In genomic region chr2:149768027-149768426, GRCm38 (mm10) we compare ENCODE assay signal across 28 mouse cellular contexts.
A peak's percentile ranks its signal among the peaks of the same experiment; 100 is the strongest.
DNase-seq lines count a peak whose midpoint lies in the region; ATAC-seq lines count a peak whose summit lies in the region.
"Had no signal": no experiment of that assay in that cellular context is flagged by ENCODE, and none has a peak within 500 bp of the region (broad histone marks: within the 10 kb centered on the region; RNA-seq: fewer than 3 reads in every experiment).

No protein-coding gene starts in this region.

- no peaks in the 10 kb centered on the region for H3K36me3 ChIP-seq in forebrain, embryonic 16.5 days (ENCODE audit: control insufficient read depth, insufficient read depth)
- H3K36me3 ChIP-seq in forebrain, embryonic 11.5 days (ENCODE audit: control insufficient read depth, insufficient read depth, low read length), result no peaks in the 10 kb centered on the region
- H3K36me3 ChIP-seq: forebrain, embryonic 10.5 days; G1E; heart, embryonic 12.5 days; heart, embryonic 15.5 days; hindbrain, embryonic 10.5 days; hindbrain, embryonic 13.5 days; intestine, embryonic 15.5 days had no signal

- H3K27ac ChIP-seq in forebrain, embryonic 16.5 days (ENCODE audit: low read length), result no peak overlapping the region
- H3K27ac ChIP-seq in forebrain, embryonic 11.5 days (ENCODE audit: low read depth, low read length), result no peak overlapping the region
- H3K27ac ChIP-seq: forebrain, embryonic 10.5 days; heart, embryonic 15.5 days; hindbrain, embryonic 10.5 days; hindbrain, embryonic 13.5 days; intestine, embryonic 15.5 days had no signal

- no peaks in the 10 kb centered on the region for H3K27me3 ChIP-seq in forebrain, embryonic 16.5 days (replicated peaks; ENCODE audit: control insufficient read depth, insufficient read depth, low read length)
- no peaks in the 10 kb centered on the region for H3K27me3 ChIP-seq in forebrain, embryonic 11.5 days (ENCODE audit: control insufficient read depth, insufficient read depth, low read length)
- H3K27me3 ChIP-seq: CH12.LX; heart, embryonic 12.5 days; heart, embryonic 15.5 days; hindbrain, embryonic 13.5 days; intestine, embryonic 15.5 days had no signal

- DNase-seq in forebrain, embryonic 11.5 days (ENCODE audit: low spot score), result no peak
- DNase-seq in left cerebral cortex, postnatal 25 days (ENCODE audit: low spot score in 2 of 2), result peak; percentile 3 to 47
- no peak for DNase-seq in left cerebral cortex, postnatal 4 days
- peak; percentile 54 for DNase-seq in brain, adult 2 months (ENCODE audit: low read depth, low spot score)
- DNase-seq in heart, adult 9 months (ENCODE audit: low spot score in 2 of 2), result no peak
- no peak for DNase-seq in gastrocnemius, adult 8-10 months (ENCODE audit: low spot score in 2 of 2)
- DNase-seq: adrenal gland, adult 2 months; adrenal gland, postnatal 14 days; B cell, adult 2 months; cerebellum, adult 11-12 months; cerebellum, adult 8-10 months; cerebellum, postnatal 10 days; cerebellum, postnatal 36 days; gastrocnemius, postnatal 14 days; heart, adult 11 months; heart, postnatal 10 days; heart, postnatal 36 days had no signal

- peak; percentile 19; the same call in 1 of the 2 replicates for ATAC-seq in forebrain, embryonic 16.5 days
- ATAC-seq in forebrain, embryonic 11.5 days (replicated peaks; ENCODE audit: low FRiP score), result no peak
- ATAC-seq: hindbrain, embryonic 16.5 days; intestine, embryonic 15.5 days had no signal

- H3K9ac ChIP-seq in forebrain, embryonic 16.5 days (replicated peaks; ENCODE audit: low read depth, low read length), result no peak overlapping the region
- no peak overlapping the region for H3K9ac ChIP-seq in forebrain, embryonic 11.5 days (ENCODE audit: low read length)
- H3K9ac ChIP-seq: forebrain, postnatal 0 days; heart, embryonic 12.5 days; heart, embryonic 15.5 days; hindbrain, embryonic 13.5 days; intestine, embryonic 15.5 days had no signal

- 81% methylated on average over 1 of the region's 1 CpGs for WGBS in forebrain, embryonic 16.5 days
- WGBS in forebrain, embryonic 11.5 days, result 68% methylated on average over 1 of the region's 1 CpGs

- no peaks in the 10 kb centered on the region for H3K9me3 ChIP-seq in forebrain, embryonic 16.5 days (ENCODE audit: control insufficient read depth, low read length)
- H3K9me3 ChIP-seq in forebrain, embryonic 11.5 days (ENCODE audit: control insufficient read depth, low read length), result no peaks in the 10 kb centered on the region
- H3K9me3 ChIP-seq: forebrain, embryonic 10.5 days; G1E; heart, embryonic 12.5 days; heart, embryonic 15.5 days; hindbrain, embryonic 10.5 days; hindbrain, embryonic 13.5 days; intestine, embryonic 15.5 days had no signal

- no peaks in the 10 kb centered on the region for H3K4me1 ChIP-seq in forebrain, embryonic 16.5 days (replicated peaks; ENCODE audit: control insufficient read depth, insufficient read depth, low read length)
- no peaks in the 10 kb centered on the region for H3K4me1 ChIP-seq in forebrain, embryonic 11.5 days (replicated peaks; ENCODE audit: control insufficient read depth, insufficient read depth, low read length)
- H3K4me1 ChIP-seq: forebrain, embryonic 10.5 days; heart, embryonic 12.5 days; heart, embryonic 15.5 days; hindbrain, embryonic 10.5 days; hindbrain, embryonic 13.5 days; intestine, embryonic 15.5 days had no signal

- H3K4me3 ChIP-seq in forebrain, embryonic 16.5 days (replicated peaks; ENCODE audit: low read length), result no peak overlapping the region
- H3K4me3 ChIP-seq in forebrain, embryonic 11.5 days (ENCODE audit: low read depth, low read length), result no peak overlapping the region
- H3K4me3 ChIP-seq: forebrain, embryonic 10.5 days; heart, embryonic 12.5 days; heart, embryonic 15.5 days; hindbrain, embryonic 10.5 days; hindbrain, embryonic 13.5 days; intestine, embryonic 15.5 days had no signal

- intact Hi-C loops in left cerebral cortex, postnatal 25 days (cut with DNase I), result loop anchor here (1.0 to 2.0 kb wide), 7 partner anchors 37 to 345 kb away; no protein-coding TSS in a partner anchor
- intact Hi-C loops in left cerebral cortex, postnatal 4 days (cut with DNase I), result no loop called here

- H3K4me2 ChIP-seq in forebrain, embryonic 16.5 days (ENCODE audit: low read length), result no peak overlapping the region
- H3K4me2 ChIP-seq in forebrain, embryonic 11.5 days (ENCODE audit: low read depth, low read length, severe bottlenecking), result no peak overlapping the region
- H3K4me2 ChIP-seq: heart, embryonic 12.5 days; heart, embryonic 15.5 days; hindbrain, embryonic 13.5 days; intestine, embryonic 15.5 days had no signal

Comparison
In these comparisons a context has a peak if more than half of its experiments do, and no peak if none do; other contexts are left out.
1. DNase-seq: peak in left cerebral cortex, postnatal 25 days (2 of 2) and brain, adult 2 months (single experiment); none in forebrain, embryonic 11.5 days (single experiment), left cerebral cortex, postnatal 4 days (single experiment), heart, adult 9 months (0 of 2) and gastrocnemius, adult 8-10 months (0 of 2).